Mouse (Mus musculus) T-helper 17 cell (primary cell): ENCODE data around the gene Atp7a.

Experiments used
- in situ Hi-C, 2 experiments: fragments of 300-600 bp; cut with MboI, MseI; formaldehyde crosslinking; loops; 1 replicate in 1 of 2; 2 replicates in 1 of 2; pipeline ENCODE4 v1.15.1; 2025; ENCODE audit warnings: high pct_unique_total_duplicates in 2 of 2

Atp7a gene

GRCm38 (mm10) chrX:106080811-106081443 lies 53.9 kb downstream of the Atp7a start:
- in situ Hi-C loops, result no loop called here

GRCm38 (mm10) chrX:106082518-106082917 lies 55.4 kb downstream of the Atp7a start:
- in situ Hi-C loops, result no loop called here

GRCm38 (mm10) chrX:106085132-106085531 lies 58.1 kb downstream of the Atp7a start:
- in situ Hi-C loops, result no loop called here

GRCm38 (mm10) chrX:106085564-106085963 lies 58.5 kb downstream of the Atp7a start:
- in situ Hi-C loops, result no loop called here

GRCm38 (mm10) chrX:106092939-106093338 lies 65.9 kb downstream of the Atp7a start:
- in situ Hi-C loops, result no loop called here

- in situ Hi-C loops, result no loop called here
Measured at GRCm38 (mm10) chrX:106105464-106105863, 78.4 kb downstream of the Atp7a start.

- in situ Hi-C loops, result loop anchor here in 1 of 2 experiments (5.0 kb wide), 1 partner anchor 87 kb away; the partner anchor contains the start of gene Atp7a
Measured at GRCm38 (mm10) chrX:106113881-106114280, 86.8 kb downstream of the Atp7a start.

- in situ Hi-C loops, result loop anchor here in 1 of 2 experiments (5.0 kb wide), 1 partner anchor 87 kb away; the partner anchor contains the start of gene Atp7a
Measured at GRCm38 (mm10) chrX:106114674-106115073, 87.6 kb downstream of the Atp7a start.

GRCm38 (mm10) chrX:106122823-106123222 lies 95.7 kb downstream of the Atp7a start:
- in situ Hi-C loops, result no loop called here

GRCm38 (mm10) chrX:106128283-106128682 lies 101.2 kb downstream of the Atp7a start:
- in situ Hi-C loops, result no loop called here

- in situ Hi-C loops, result no loop called here
Measured at GRCm38 (mm10) chrX:106129877-106130276, 102.8 kb downstream of the Atp7a start.

GRCm38 (mm10) chrX:106134916-106135315 lies 107.8 kb downstream of the Atp7a start:
- in situ Hi-C loops, result no loop called here

- in situ Hi-C loops, result no loop called here
Measured at GRCm38 (mm10) chrX:106135484-106135883, 108.4 kb downstream of the Atp7a start.

- in situ Hi-C loops, result no loop called here
Measured at GRCm38 (mm10) chrX:106135916-106136575, 109.0 kb downstream of the Atp7a start.

GRCm38 (mm10) chrX:106139309-106140070 lies 112.4 kb downstream of the Atp7a start:
- in situ Hi-C loops, result no loop called here

- in situ Hi-C loops, result no loop called here
Measured at GRCm38 (mm10) chrX:106142936-106143335, 115.9 kb downstream of the Atp7a start, which contains the start of gene Tlr13. TSS of gene Tlr13 (plus strand) at chrX:106143204.

- in situ Hi-C loops, result no loop called here
Measured at GRCm38 (mm10) chrX:106148185-106148584, 121.1 kb downstream of the Atp7a start.

- in situ Hi-C loops, result no loop called here
Measured at GRCm38 (mm10) chrX:106149460-106149859, 122.4 kb downstream of the Atp7a start.

- in situ Hi-C loops, result no loop called here
Measured at GRCm38 (mm10) chrX:106154180-106154586, 127.1 kb downstream of the Atp7a start.

GRCm38 (mm10) chrX:106155892-106156291 lies 128.8 kb downstream of the Atp7a start:
- in situ Hi-C loops, result no loop called here

GRCm38 (mm10) chrX:106163995-106164394 lies 136.9 kb downstream of the Atp7a start:
- in situ Hi-C loops, result no loop called here

GRCm38 (mm10) chrX:106164555-106164954 lies 137.5 kb downstream of the Atp7a start:
- in situ Hi-C loops, result no loop called here
